ENCODE assay signal across 18 mouse cellular contexts in genomic region chr2:52868181-52868580, GRCm38 (mm10).
"Had no signal": no experiment of that assay in that cellular context is flagged by ENCODE, and none has a peak within 500 bp of the region (broad histone marks: within the 10 kb centered on the region; RNA-seq: fewer than 3 reads in every experiment).

No protein-coding gene starts in this region.

- ATAC-seq: intestine, postnatal 0 days; liver, embryonic 12.5 days; midbrain, embryonic 15.5 days had no signal

- H3K27me3 ChIP-seq: limb, embryonic 13.5 days; liver, embryonic 12.5 days; liver, embryonic 15.5 days; midbrain, embryonic 12.5 days; midbrain, embryonic 15.5 days; neural tube, embryonic 13.5 days had no signal

- H3K9ac ChIP-seq: limb, embryonic 13.5 days; liver, embryonic 12.5 days; liver, embryonic 15.5 days; midbrain, embryonic 12.5 days; midbrain, embryonic 15.5 days; neural tube, embryonic 13.5 days had no signal

- H3K4me3 ChIP-seq: limb, embryonic 10.5 days; limb, embryonic 13.5 days; liver, embryonic 12.5 days; liver, embryonic 15.5 days; midbrain, embryonic 12.5 days; midbrain, embryonic 15.5 days; neural tube, embryonic 13.5 days had no signal

- H3K36me3 ChIP-seq: liver, embryonic 12.5 days; liver, embryonic 15.5 days had no signal

- H3K4me2 ChIP-seq: limb, embryonic 13.5 days; liver, embryonic 12.5 days; liver, embryonic 15.5 days; midbrain, embryonic 12.5 days; midbrain, embryonic 15.5 days; neural tube, embryonic 13.5 days had no signal

- H3K4me1 ChIP-seq: liver, embryonic 15.5 days had no signal

- H3K27ac ChIP-seq: limb, embryonic 10.5 days; limb, embryonic 13.5 days; liver, embryonic 12.5 days; liver, embryonic 15.5 days; macrophage; midbrain, embryonic 12.5 days; midbrain, embryonic 15.5 days; neural tube, embryonic 13.5 days had no signal

- DNase-seq: kidney, adult 9 months; kidney, postnatal 14 days; kidney, postnatal 4 days; liver; retina, postnatal 1 day; right cerebral cortex, postnatal 25 days; spleen, adult 18-20 months; thymus, adult 18-20 months; thymus, postnatal 36 days had no signal

- H3K9me3 ChIP-seq: limb, embryonic 10.5 days; liver, embryonic 12.5 days; liver, embryonic 15.5 days; midbrain, embryonic 12.5 days; midbrain, embryonic 15.5 days; neural tube, embryonic 13.5 days had no signal
